Mouse (Mus musculus) forebrain, embryonic 12.5 days (tissue): ENCODE measurements at regions not wholly inside any gene's neighbourhood (a gene's known extent, or its start where the extent isn't known, plus 50 kb on each side); places are given as distances from the start of the nearest gene placed in this dataset.

Source experiments
- ATAC-seq: fragments of 200-750 bp; cut with Nextera tagmentation; 2 replicates; pipeline ENCODE4 v1.8.0; 2017; ENCODE audit warnings: moderate TSS enrichment; ENCODE audit not compliant: low FRiP score
- H3K27ac ChIP-seq: fragments of 300-500 bp; sonication (generic); 2 replicates; pipeline ENCODE4 v1.5.1; 2016; ENCODE audit warnings: mild to moderate bottlenecking
- H3K27me3 ChIP-seq: fragments of 300-500 bp; sonication (generic); 2 replicates; pipeline ENCODE4 v1.6.1; 2016; ENCODE audit warnings: mild to moderate bottlenecking
- H3K36me3 ChIP-seq: fragments of 300-500 bp; sonication (generic); replicated peaks from 2 replicates; pipeline ENCODE4 v1.6.1; 2016; ENCODE audit warnings: mild to moderate bottlenecking
- H3K4me1 ChIP-seq: fragments of 300-500 bp; sonication (generic); 2 replicates; pipeline ENCODE4 v1.6.1; 2016
- H3K4me2 ChIP-seq: fragments of 300-500 bp; sonication (generic); 2 replicates; pipeline ENCODE4 v1.6.1; 2016; ENCODE audit warnings: mild to moderate bottlenecking, moderate library complexity
- H3K4me3 ChIP-seq: fragments of 300-500 bp; sonication (generic); replicated peaks from 2 replicates; pipeline ENCODE4 v1.5.1; 2016; ENCODE audit warnings: mild to moderate bottlenecking
- H3K9ac ChIP-seq: fragments of 300-500 bp; sonication (generic); 2 replicates; pipeline ENCODE4 v1.6.1; 2016; ENCODE audit warnings: mild to moderate bottlenecking
- H3K9me3 ChIP-seq: fragments of 300-500 bp; sonication (generic); 2 replicates; pipeline ENCODE4 v1.6.1; 2016
- WGBS: fragments of 180-500 bp; shearing (Covaris S2); methylation state at CpG from one replicate; pipeline ENCODE4 v1.1.7; 2016; 5-methylcytosine and 5-hydroxymethylcytosine counted together

- Histone ChIP-seq H3K4me3 (no peak overlapping the region), H3K4me2 (no peak overlapping the region), H3K4me1 (no peaks in the 10 kb centered on the region), H3K27ac (no peak overlapping the region), H3K9me3 (no peaks in the 10 kb centered on the region), H3K36me3 (no peaks in the 10 kb centered on the region), H3K27me3 (no peaks in the 10 kb centered on the region), H3K9ac (no peak overlapping the region)
- 58% methylated on average over 7 of the region's 7 CpGs for WGBS
- ATAC-seq = no peak
Measured at GRCm38 (mm10) chr1:35266626-35267025, 416.9 kb downstream of the Plekhb2 start.

GRCm38 (mm10) chr1:35267883-35268282 lies 418.1 kb downstream of the Plekhb2 start:
- Histone ChIP-seq H3K9me3 (no peaks in the 10 kb centered on the region), H3K36me3 (no peaks in the 10 kb centered on the region), H3K9ac (no peak overlapping the region), H3K4me3 (no peak overlapping the region), H3K4me1 (no peaks in the 10 kb centered on the region), H3K4me2 (no peak overlapping the region), H3K27me3 (no peaks in the 10 kb centered on the region), H3K27ac (no peak overlapping the region)
- no peak for ATAC-seq
- WGBS = 83% methylated on average over 7 of the region's 7 CpGs

GRCm38 (mm10) chr1:35274978-35275377 lies 425.2 kb downstream of the Plekhb2 start:
- no peak overlapping the region for H3K27ac ChIP-seq
- H3K27me3 ChIP-seq = no peaks in the 10 kb centered on the region
- no peak overlapping the region for H3K9ac ChIP-seq
- H3K4me1 ChIP-seq = no peaks in the 10 kb centered on the region
- no peak overlapping the region for H3K4me3 ChIP-seq
- H3K36me3 ChIP-seq = no peaks in the 10 kb centered on the region
- H3K4me2 ChIP-seq = no peak overlapping the region
- H3K9me3 ChIP-seq = no peaks in the 10 kb centered on the region
- no peak for ATAC-seq
- 95% methylated on average over 8 of the region's 8 CpGs for WGBS
